Mouse (Mus musculus) small intestine, adult 2 months (tissue): ENCODE data around the gene Mettl21c.

ENCODE experiments used
- CTCF ChIP-seq: fragments of 200-500 bp; IDR thresholded peaks from 2 replicates; pipeline ENCODE4 v1.5.1; 2012; ENCODE audit warnings: low read depth, mild to moderate bottlenecking, control low read depth, inconsistent platforms, low read length, moderate library complexity, mixed read lengths; ENCODE audit not compliant: insufficient replicate concordance, insufficient read length; ENCODE audit errors: extremely low read depth
- POLR2A ChIP-seq: fragments of 200-500 bp; IDR thresholded peaks from 2 replicates; pipeline ENCODE4 v1.6.1; 2012; ENCODE audit warnings: low read depth, mild to moderate bottlenecking, control low read depth, inconsistent platforms, low read length, moderate library complexity

DNA sequence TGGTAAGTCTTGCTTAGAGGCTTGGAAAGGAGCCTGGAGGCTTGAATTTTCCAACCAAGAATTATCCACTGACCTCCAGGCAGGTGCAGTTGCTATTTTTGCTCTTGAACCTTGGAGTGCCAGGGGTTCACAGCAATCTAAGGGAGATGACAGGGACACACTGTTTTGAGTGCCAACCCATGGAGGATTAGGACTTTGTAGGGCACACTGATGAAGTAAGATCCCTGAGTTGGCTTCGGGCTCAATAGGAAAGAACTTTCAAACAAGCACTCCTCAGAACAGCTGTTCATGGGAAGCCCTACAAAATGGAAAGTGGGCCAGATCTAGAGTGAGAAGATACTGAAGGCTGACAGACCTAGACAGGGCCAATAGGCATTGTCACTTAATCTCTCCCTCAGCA lies 2.8 kb upstream of the Mettl21c start:
- TF ChIP-seq POLR2A (no peak), CTCF (no peak)
